Mouse (Mus musculus): ENCODE measurements around the gene Bpnt1.

Bpnt1 gene

DNA sequence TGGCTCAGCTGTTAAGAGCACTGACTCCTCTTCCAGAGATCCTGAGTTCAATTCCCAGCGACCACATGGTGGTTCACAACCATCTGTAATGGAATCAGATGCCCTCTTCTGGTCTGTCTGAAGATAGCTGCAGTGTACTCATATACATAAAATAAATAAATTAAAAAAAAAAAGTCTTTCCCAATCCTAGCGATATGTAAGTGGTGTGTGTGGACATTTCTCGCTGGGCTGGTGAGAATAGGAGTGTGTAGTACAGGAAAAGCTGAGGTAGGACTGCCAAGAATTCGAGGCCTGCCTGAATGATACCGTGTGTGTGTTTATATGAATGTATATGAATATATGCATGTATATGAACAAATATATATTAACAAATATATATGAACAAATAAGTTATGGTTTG is 585 bp upstream of the Bpnt1 start:
- DNase-seq (ENCODE audit: low spot score in 2 of 2) = no peak

DNA sequence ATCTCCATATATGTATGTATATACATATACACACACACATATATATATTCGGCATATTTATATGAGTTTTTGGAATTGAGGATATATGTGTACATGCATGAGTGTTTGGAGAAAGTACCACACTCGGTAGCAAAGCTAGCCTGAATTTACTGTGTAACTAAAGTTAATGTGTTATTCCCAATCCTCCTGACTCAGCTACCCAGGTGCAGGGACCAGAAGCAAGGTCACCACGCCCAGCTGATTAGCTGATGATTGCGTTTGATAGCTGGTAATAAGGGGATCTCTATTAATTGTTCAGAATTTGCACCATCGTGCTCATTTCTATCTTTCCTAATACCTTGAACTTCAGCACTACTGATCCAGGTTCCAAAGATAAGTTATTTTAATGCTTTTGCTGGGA is 1.7 kb downstream of the Bpnt1 start:
- DNase-seq (ENCODE audit: low spot score in 2 of 2) = no peak

DNA sequence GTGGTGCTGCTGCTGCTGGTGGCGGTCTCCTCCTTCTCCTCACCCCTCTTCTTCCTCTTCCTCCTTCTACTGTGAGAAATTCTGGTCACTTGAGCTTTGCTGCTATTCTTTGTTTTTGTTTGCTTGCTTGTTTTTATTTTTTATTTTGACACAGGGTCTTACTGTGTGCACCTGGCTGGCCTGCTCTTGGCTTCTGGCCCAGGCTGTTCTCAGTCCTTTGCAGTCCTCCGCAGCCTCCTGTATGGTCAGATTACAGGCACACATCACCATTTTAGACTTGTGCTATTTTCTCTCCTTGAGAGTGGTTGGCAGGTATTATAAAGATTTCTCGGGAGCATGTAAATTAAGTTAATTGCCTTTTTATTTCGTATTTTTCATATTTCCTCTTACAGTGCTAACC is 2.2 kb downstream of the Bpnt1 start:
- DNase-seq (ENCODE audit: low spot score in 2 of 2) = no peak

DNA sequence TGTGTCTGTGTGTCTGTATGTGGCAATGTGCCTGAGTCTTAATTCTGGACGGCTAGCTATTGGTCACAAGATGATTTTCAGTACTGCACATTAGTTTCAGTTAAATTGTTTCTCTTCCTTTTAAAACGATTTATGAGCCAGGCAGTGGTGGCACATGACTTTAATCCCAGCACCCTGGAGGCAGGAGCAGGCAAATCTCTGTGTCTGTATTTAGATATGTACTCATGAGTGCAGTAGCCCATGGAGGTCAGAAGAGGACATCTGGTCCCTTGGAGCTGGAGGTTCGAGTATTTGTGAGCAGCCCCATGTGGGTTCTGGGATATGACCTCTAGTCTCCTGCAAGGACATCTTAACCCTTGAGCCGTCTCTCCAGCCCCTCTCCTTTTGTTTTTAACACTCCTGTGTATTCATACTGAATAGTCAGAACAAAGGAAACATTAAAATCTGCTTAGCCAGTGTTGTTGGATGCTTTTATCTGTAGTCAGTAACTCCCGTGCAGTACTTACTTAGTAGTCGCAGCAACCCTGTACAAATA is 3.3 kb downstream of the Bpnt1 start:
- no peak for DNase-seq (ENCODE audit: low spot score in 2 of 2)

DNA sequence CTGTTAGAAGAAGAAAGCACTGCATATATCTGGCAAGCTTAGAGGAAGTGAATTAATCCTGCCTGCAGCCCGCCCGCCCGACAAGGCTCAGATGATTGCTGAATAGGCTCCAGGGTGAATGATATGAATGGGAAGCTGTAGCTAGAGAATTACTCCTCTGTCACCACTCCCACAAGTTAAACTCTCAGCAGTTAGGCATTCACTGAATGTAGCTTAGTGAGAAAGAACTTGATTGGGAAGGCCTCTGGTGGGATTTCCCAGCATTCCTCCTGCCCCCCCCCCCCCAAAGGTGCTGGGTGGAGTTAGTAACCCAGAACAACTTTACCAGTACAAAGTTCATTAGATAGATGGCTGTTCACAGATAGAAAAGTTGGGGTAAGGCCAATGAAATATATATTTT is 4.6 kb downstream of the Bpnt1 start:
- no peak for DNase-seq (ENCODE audit: low spot score in 2 of 2)

DNA sequence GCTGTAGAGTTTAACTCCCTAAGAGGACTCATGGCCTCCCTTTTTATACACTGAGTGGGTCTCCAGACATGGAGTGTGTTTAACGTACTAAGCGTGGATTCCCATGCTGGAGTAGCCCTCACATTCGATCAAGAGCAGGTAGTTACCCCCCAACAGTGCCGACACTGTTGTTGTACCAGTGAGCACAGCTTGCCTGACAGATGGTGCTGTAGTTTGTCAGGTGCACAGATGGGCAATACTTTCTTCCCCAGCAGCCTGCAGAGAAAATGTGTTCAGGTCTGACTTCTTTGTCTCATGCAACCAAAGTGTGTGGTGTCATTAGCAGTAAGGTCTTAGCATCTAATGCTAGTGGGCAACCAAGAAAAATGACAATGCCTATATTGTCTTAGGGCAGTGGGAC is 10.5 kb downstream of the Bpnt1 start:
- DNase-seq (ENCODE audit: low spot score in 2 of 2) = no peak

DNA sequence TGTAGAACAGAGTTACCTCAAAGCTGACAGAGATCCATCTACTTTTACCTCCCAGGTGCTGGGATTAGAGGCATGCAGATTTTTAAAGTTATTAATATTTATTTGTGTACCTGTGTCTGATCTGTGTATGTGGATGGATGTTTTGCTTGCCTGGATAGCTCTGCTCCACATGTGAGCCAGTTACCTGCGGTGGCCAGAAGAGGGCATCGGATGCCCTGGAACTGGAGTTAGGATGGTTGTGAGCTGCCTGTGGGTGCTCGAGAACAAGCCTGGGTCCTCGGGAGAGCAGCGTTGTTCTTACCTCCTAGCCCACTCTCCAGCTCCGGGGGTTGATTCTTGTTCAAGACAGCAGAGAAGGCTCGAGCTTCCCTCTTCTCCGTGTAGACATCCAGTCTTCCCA is 11.5 kb downstream of the Bpnt1 start:
- no peak for DNase-seq (ENCODE audit: low spot score in 2 of 2)

DNA sequence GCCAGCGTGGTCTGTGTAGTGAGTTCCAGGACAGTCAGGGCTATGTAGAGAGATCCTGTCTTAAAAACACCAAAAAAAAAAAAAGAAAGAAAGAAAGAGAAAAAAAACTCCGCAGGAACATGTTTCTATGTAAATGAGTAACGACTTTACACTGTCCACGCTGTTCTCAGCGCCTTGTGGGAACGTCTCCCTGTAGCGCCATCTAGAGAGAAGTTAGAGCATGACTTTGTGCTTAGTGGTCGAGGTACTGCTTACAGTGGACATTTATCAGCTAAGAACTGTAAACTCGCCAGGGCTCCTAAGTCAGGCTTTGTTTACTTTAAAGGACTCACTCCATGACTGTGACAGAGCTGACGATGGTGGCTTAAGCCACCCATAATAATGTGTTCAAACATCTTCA is 14.2 kb downstream of the Bpnt1 start:
- DNase-seq (ENCODE audit: low spot score in 2 of 2) = no peak

DNA sequence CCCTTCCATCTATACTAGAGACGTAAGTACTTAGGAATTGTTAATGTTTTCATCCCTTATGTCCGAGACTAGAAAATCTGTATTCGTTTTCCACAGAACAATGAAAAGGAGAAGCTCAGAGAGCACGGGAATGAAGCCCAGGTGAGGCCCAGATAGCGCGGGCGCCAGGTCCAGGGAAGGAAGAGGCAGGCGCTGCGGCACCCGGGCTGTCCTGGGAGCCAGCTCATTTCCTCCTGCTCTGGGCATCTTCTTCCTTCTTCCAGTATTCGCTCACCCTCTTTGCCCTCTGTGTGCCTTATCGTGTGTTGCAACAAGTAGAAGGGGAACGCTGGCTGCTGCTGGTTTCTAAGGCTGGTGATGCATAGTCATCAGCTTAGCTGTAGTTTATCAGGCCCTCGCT is 17.8 kb downstream of the Bpnt1 start:
- no peak for DNase-seq (ENCODE audit: low spot score in 2 of 2)

DNA sequence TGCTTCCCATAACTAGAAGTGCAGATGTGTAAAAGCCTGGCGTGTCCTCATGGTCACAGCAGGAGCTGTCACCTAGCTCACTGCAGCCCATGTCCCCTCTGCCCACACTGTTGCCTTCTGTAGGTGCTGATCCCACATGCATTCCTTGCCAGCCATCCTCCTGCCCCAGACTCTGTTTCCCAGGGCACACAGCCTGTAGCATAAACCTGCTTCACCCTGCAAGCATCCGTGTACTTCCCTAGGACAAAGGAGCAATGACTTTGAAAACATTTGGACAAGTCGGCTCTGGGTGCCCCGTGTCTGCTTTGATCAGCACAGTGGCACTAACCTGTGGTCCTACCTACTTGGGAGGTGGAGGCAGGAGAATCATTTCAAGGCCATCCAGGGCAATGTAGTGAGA is 18.7 kb downstream of the Bpnt1 start:
- DNase-seq (ENCODE audit: low spot score in 2 of 2) = no peak

DNA sequence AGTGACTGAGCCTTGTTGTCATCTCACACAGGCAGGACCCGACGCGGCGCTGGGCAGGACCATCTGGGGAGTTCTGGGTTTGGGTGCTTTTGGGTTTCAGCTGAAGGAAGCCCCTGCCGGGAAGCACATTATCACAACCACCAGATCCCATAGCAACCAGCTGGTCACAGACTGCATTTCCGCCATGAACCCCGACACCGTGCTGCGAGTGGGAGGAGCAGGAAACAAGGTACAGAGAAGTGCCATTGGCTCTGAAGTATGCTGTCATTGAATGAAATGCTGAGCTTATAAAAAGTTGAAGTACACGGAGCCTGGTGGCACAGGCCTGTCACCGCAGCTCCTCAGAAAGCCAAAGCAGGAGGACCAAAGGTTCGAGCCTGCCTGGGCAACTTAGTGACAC is 20.2 kb downstream of the Bpnt1 start:
- no peak for DNase-seq (ENCODE audit: low spot score in 2 of 2)

DNA sequence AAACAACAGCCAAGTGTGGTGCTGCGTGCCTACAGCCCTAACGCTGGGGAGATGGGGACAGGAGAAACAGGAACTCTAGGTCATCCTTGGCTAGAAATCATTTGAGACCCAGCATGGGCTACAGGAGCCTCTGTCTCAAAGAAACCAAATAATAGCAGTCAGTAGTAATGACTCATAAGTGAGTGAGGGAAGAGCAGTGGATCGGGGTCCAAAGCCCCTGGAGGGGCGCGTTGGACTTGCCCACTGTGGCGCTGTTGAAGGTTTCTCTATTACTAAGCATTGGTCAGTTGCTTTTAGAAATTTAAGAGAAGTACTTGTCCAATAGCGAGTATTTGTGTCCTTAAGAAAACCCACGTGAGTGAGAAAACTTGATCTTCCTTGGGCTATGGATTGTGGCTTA is 21.4 kb downstream of the Bpnt1 start:
- no peak for DNase-seq (ENCODE audit: low spot score in 2 of 2)

DNA sequence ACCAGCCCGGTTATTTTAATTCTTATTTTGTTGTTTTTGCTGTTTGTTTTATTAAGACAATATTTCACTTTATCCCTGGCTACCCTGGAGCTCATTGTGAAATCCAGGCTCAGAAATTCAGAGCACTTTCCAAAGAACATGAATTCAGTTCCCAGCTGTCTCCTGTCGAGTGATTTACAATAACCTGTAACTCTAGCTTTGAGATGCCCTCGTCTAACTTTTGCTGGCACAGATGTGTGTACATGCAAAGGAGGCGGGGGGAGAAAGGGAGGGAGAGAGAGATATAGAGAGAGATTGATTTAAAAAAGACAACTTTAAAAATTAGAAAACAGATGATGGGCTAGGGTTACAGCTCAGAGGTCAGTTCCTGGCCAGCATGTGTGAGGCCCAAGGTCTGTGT is 22.8 kb downstream of the Bpnt1 start:
- DNase-seq (ENCODE audit: low spot score in 2 of 2) = no peak

DNA sequence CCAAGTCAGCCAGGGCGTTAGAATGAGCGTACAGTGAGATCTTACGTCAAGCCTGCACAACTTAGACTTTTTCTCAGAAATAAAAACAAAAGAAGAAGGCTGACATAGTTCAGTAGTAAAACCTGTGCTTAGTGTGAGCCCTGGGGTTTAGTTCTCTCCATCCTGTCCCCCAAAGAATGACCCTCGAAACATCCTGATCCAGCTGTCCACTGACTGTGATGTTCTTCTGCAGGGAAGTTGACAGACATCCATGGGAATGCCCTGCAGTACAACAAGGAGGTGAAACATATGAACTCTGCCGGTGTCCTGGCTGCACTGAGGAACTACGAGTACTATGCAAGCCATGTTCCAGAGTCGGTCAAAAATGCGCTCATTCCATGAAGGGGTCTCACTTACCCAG is 24.3 kb downstream of the Bpnt1 start:
- no peak for DNase-seq (ENCODE audit: low spot score in 2 of 2)

DNA sequence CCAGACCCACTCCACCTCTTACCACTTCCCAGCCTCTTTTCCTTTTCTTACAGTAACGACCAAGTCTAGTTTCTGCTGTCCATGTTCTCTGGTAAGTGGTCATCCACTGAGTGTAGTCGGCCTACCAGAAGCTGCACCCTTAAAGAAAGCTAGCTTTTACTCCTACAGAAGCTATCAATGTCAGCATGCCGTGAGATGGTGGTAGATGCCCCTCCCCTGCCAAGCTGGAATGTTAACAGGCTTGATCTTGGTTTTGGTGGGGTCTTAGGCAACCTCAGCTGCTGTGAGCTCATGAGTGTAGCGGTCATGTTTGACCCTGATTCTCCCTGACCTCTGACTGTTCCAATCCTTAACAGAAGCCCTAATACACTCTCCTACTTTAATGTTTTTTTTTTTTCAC is 26.3 kb downstream of the Bpnt1 start:
- no peak for DNase-seq (ENCODE audit: low spot score in 2 of 2)

DNA sequence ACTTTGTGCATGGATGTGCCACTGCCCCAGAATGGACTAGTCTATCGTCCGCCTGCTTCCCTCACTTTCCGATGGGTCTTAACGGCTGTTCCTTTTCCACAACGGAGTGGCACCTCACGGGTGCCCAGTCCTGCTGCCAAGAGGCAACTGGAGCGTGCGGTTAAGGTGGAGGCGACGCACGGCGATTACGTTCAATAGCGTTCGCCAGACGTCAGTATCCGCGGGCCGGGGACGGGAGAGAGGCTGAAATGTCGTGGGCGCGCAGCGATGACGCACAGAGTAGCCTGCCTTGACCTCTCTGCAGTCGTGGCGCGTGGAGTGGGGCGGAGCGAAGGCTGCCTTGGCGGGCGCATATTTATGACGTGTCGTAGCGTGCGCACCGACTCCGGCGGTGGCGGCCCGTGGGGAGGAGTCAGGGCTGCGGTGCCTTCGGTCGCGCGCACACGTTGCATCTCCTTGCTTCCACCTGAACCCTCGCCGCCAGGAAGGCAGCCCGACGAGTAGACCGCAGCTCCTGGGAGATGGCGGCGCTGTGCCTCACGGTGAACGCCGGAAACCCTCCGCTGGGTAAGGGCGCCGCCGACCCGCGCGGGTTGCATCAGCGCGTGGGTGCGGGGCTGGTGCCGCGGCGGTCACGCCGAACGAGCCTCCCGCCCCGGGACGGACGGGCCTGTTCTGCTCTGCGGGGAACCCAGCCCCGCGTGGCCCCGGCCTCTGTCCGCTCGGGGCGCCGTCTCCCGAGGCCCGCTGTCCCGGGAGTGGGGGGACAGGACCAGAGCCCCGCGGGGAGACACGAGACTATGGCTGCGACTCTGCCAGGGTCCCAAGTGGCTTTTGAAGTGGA is 30.9 kb downstream of the Bpnt1 start, which contains the start of gene Eprs:
Gene Eprs (plus strand): TSS at position 368 of the 844 bp plus-strand sequence.
- DNase-seq (ENCODE audit: low spot score in 2 of 2) = peak; percentile 97 to 98

DNA sequence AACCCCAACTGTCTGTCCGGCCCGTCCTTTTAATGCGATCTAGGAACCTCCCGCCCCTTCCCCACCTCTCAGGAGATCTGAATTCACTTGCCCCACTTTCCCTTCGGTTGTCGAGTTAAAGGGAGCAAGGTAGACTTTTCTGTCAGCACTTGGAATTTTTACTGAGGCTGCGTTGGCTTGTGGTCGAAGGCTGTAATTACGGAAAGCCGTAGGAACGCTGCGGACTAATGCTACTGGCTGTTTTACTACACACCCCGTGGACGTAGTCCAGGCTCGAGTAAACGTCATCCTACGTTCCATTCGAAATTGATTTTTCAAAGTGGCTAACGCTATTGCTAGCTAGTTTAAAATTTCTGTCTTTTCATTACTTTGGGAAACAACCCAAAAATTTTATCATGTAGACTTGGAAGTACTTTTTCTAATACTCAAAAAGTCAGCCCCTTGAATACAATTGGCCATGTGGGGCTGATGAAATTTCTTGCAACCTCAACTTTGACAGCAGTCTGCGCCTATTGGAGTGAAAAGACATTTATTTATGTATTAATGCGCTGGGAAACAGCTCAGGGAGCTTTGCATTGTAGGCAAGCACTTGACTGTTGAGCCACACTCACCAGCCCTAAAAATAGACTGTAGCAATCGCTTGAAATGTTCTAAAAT is 31.7 kb downstream of the Bpnt1 start:
- DNase-seq (ENCODE audit: low spot score in 2 of 2) = peak in 1 of 2 experiments; percentile 25

DNA sequence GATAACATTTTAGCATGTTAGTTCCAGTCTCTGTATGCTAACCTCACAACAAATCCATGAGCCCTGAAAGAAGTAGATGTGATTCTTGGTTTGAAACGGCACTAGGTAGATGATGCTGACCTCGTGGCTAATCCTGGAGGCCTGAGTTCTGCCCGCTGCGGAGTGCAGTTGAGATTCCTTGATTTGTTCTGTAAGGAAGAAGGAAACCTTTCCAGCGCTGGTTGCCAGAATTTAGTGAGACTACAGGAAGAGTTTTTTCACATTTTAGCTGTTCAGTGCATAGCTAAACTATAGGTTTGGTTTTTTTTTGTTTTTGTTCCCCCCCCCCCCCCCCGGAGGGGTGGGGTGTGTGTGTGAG is 32.2 kb downstream of the Bpnt1 start:
- no peak for DNase-seq (ENCODE audit: low spot score in 2 of 2)

DNA sequence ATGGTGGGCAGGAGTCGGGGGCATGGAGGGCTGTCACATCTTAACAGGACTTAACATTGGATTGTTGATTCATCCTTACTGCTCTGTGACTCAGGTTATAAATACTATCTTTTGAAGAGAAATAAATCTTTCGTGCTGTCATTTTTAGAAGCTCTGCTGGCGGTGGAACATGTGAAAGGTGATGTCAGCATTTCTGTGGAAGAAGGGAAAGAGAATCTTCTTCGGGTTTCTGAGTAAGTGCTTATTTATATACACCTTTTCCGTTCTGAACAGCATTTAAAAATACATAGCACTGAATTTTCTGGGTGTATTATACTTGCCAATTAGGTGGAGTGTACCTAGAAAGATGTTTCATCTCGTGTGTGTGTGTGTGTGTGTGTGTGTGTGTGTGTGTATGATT is 35.4 kb downstream of the Bpnt1 start:
- no peak for DNase-seq (ENCODE audit: low spot score in 2 of 2)

DNA sequence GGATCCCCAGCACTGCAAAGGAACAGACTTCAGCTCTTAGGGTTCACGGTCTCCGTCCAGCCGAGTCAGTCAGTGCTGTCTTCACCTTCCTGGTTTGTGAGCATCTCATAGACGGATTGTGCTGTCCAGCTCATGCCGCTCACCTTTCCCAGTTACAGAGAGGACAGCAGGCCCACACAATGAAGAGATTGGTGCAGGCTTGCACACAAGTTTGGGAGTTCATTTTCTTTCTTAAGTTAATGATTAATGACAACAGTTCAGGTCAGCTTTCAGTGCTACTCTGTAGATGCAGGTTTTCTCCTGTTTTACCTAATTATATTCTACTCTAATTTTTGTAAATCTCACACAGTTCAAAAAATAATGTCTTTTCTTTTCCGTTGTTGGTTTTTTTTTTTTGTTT is 38.0 kb downstream of the Bpnt1 start:
- no peak for DNase-seq (ENCODE audit: low spot score in 2 of 2)

DNA sequence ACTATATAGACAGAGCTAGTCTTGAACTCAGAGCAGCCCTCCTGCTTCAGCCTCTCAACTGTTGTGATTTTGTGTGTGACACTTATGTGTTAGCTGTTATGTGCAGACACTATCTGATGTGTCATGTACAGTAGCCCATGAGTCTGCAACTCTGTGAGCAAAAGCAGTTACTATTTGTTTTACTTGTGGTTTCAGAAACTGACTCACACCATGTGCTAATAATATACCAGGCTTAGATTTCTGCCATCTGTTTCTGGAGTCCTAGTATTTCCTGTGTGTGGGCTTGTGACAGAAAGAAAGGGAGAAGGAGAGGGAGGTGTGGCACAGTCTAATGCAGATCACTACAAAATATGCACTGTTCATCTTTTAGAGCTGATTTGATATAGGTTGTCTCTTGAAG is 44.4 kb downstream of the Bpnt1 start:
- DNase-seq (ENCODE audit: low spot score in 2 of 2) = no peak

DNA sequence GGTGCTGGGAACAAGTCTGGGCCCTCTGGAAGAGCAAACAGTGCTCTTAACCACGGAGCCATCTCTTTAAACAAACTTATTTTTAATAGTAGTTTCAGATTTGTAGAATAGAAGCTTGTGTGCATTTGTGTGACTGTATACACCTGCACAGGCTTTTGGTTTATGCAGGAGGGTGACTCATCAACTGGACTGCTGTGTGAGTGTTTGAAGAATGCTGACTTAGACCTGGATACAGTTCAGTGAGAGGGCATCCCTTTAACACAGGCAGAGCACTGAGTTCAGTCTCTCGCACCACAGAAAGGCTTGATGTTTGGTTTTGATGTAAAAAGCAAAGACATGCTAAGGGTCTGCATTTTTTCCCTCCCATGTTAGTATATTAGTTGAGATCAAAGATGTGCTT is 45.5 kb downstream of the Bpnt1 start:
- DNase-seq (ENCODE audit: low spot score in 2 of 2) = no peak

DNA sequence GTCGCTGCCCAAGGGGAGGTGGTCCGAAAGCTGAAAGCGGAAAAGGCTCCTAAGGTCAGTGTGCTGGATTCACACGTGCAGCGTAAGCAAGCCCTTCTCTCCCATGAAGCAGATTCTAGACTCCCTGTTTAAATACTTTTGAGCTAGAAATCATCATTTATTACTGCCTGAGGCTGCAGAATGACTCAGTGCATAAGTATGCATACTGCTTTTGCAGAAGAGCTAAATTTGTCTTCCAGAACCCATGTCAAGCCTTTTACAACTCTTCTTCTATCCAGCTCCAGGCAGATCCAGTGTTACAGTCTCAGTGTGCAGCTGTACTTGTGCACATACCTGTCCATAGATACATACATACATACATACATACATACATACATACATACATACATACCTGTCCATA is 69.7 kb downstream of the Bpnt1 start:
- no peak for DNase-seq (ENCODE audit: low spot score in 2 of 2)
